Mouse (Mus musculus) G1E (cell line): Measurements from ENCODE around the gene Cxcl14.

ENCODE experiments used
- CTCF ChIP-seq: IDR thresholded peaks from 2 replicates; pipeline ENCODE4 v1.5.1; 2012; ENCODE audit warnings: low read depth, low read length, inconsistent platforms, mixed read lengths
- GATA1 ChIP-seq: IDR thresholded peaks from 2 replicates; pipeline ENCODE4 v1.6.1; 2012; ENCODE audit warnings: borderline replicate concordance, low read length, inconsistent platforms, mixed read lengths
- GATA2 ChIP-seq: IDR thresholded peaks from 2 replicates; pipeline ENCODE4 v1.6.1; 2012; ENCODE audit warnings: low read depth, low read length, inconsistent platforms, borderline replicate concordance
- TAL1 ChIP-seq: conservative IDR thresholded peaks from 2 replicates; pipeline ENCODE4 v1.6.1; 2012; ENCODE audit warnings: low read depth, low read length, inconsistent platforms, mixed read lengths

DNA sequence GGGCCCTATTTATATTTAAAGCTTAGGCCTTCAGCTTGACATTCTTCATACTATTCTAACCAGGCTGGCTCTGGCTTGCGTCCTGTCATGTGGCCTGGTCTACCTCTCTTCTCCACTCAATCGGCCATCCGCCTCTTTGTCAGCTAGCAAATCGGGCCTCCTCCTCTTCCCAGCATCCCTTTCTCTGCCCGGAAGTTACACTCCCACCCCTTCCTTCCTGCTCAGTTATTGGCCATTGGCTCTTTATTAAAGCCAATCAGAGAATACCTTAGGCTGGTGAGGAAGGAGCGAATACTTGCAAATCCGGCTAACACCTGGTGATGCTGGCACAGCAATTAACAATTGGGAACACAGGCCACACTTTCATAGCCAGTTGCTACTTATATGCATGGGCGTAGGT is 43.5 kb upstream of the Cxcl14 start:
- TF ChIP-seq GATA2 (no peak), CTCF (no peak), TAL1 (no peak), GATA1 (no peak)
